Mouse (Mus musculus): Measurements from ENCODE around the gene Zfand2b.

- no peak for TF ChIP-seq GATA1 (IDR thresholded peaks at IDR 0.05; ENCODE audit: borderline replicate concordance, low read length)
- TF ChIP-seq FLI1 (IDR thresholded peaks at IDR 0.05; ENCODE audit: low read length), result no peak
These were observed 42.8 kb downstream of the Zfand2b start for GRCm38 (mm10) chr1:75211141-75211708.

Data from megakaryocyte, embryonic 14.5 days (primary cell).